Mouse (Mus musculus): ENCODE data around the gene Atp5g2.

- TF ChIP-seq CTCF (IDR thresholded peaks at IDR 0.05; ENCODE audit: borderline replicate concordance, insufficient read depth, low read length) (no peak), POLR2A (IDR thresholded peaks at IDR 0.05; ENCODE audit: low read depth, low read length) (no peak)
These were observed 33.2 kb upstream of the Atp5g2 start for GRCm38 (mm10) chr15:102705226-102705894.
